15 mouse cellular contexts compared by ENCODE assay signal in the genomic region with DNA sequence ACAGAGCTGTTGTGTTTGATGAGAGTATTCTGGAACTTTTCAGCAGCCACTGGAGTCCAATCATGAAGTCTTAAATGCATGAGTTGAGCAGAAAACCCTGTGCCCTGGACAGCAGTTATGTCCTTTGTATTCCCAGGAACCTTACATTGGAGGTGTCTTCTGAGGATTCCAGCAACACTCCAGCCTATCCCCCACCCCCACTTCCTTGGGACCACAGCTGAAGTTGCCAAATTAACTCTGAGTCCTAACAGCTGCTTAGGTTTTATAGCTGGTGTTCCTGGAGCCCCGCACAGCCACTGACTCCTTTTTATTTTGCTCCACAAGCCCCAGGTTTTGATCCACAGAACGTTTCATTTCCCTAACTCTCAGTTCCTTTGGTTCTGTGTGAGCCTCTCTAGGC.
DNase-seq lines count a peak whose midpoint lies in the region; ATAC-seq and TF ChIP-seq lines count a peak whose summit lies in the region.
"Had no signal": no experiment of that assay in that cellular context is flagged by ENCODE, and none has a peak within 500 bp of the region (broad histone marks: within the 10 kb centered on the region; RNA-seq: fewer than 3 reads in every experiment).

No protein-coding gene starts in this region.

- H3K36me3 ChIP-seq in kidney, embryonic 16.5 days (ENCODE audit: insufficient read depth, low read length) = no peaks in the 10 kb centered on the region
- no peaks in the 10 kb centered on the region for H3K36me3 ChIP-seq in limb, embryonic 10.5 days
- no peaks in the 10 kb centered on the region for H3K36me3 ChIP-seq in myocyte (ENCODE audit: control insufficient read depth, insufficient read depth)
- H3K36me3 ChIP-seq: forebrain, embryonic 15.5 days; G1E; heart, embryonic 10.5 days; hindbrain, embryonic 12.5 days had no signal

- no peak for ATAC-seq in kidney, embryonic 16.5 days (ENCODE audit: low FRiP score, low TSS enrichment)
- ATAC-seq: forebrain, embryonic 15.5 days had no signal

- TF ChIP-seq POLR2A in myocyte (IDR thresholded peaks at IDR 0.05; ENCODE audit: insufficient read length, low read depth) = no peak

- 0 out of 2 replicates have a peak, but pooled peaks cover 7% of the 10 kb centered on the region for H3K9me3 ChIP-seq in kidney, embryonic 16.5 days (ENCODE audit: low read length)
- H3K9me3 ChIP-seq in limb, embryonic 10.5 days (replicated peaks) = no peaks in the 10 kb centered on the region
- H3K9me3 ChIP-seq: forebrain, embryonic 15.5 days; G1E; heart, embryonic 10.5 days had no signal

- 19% methylated on average over 2 of the region's 2 CpGs for WGBS in kidney, embryonic 16.5 days
- 44% methylated on average over 2 of the region's 2 CpGs for WGBS in limb, embryonic 10.5 days

- H3K27ac ChIP-seq in kidney, embryonic 16.5 days (ENCODE audit: low read length) = no peak overlapping the region
- H3K27ac ChIP-seq in limb, embryonic 10.5 days = peak overlapping the region; percentile 72; the same call in 1 of the 2 replicates
- H3K27ac ChIP-seq: forebrain, embryonic 15.5 days; heart, embryonic 10.5 days; hindbrain, embryonic 12.5 days had no signal

- H3K79me2 ChIP-seq in myocyte (ENCODE audit: control insufficient read depth, insufficient read depth) = no peaks in the 10 kb centered on the region

- no peak overlapping the region for H3K9ac ChIP-seq in kidney, embryonic 16.5 days (replicated peaks; ENCODE audit: low read length)
- H3K9ac ChIP-seq: forebrain, embryonic 15.5 days; hindbrain, embryonic 12.5 days had no signal

- H3K4me3 ChIP-seq in kidney, embryonic 16.5 days (ENCODE audit: low read length) = no peak overlapping the region
- no peak overlapping the region for H3K4me3 ChIP-seq in limb, embryonic 10.5 days
- H3K4me3 ChIP-seq in myocyte = no peak overlapping the region
- H3K4me3 ChIP-seq: forebrain, embryonic 15.5 days; heart, embryonic 10.5 days; hindbrain, embryonic 12.5 days had no signal

- H3K4me2 ChIP-seq in kidney, embryonic 16.5 days (replicated peaks; ENCODE audit: low read depth, low read length) = no peak overlapping the region
- no peak overlapping the region for H3K4me2 ChIP-seq in myocyte (ENCODE audit: low read depth)
- H3K4me2 ChIP-seq: forebrain, embryonic 15.5 days; hindbrain, embryonic 12.5 days had no signal

- peak; percentile 12 to 48 for DNase-seq in kidney, postnatal 4 days
- peak; percentile 17 for DNase-seq in forelimb bud, embryonic 11.5 days (ENCODE audit: low read depth, low spot score)
- DNase-seq in limb, embryonic 10.5 days (ENCODE audit: low spot score) = no peak
- no peak for DNase-seq in thymus, postnatal 25 days
- DNase-seq: adrenal gland, adult 8-10 months; adrenal gland, postnatal 36 days; cerebellum, adult 2 months; gastrocnemius, postnatal 10 days; heart, adult 18-20 months had no signal

- 0 out of 2 replicates have a peak, but pooled peaks cover 6% of the 10 kb centered on the region for H3K4me1 ChIP-seq in kidney, embryonic 16.5 days (ENCODE audit: insufficient read depth, low read length)
- peaks cover 26% of the 10 kb centered on the region for H3K4me1 ChIP-seq in limb, embryonic 10.5 days
- H3K4me1 ChIP-seq: forebrain, embryonic 15.5 days; heart, embryonic 10.5 days; hindbrain, embryonic 12.5 days had no signal

- H3K27me3 ChIP-seq in kidney, embryonic 16.5 days (ENCODE audit: insufficient read depth, low read length) = no peaks in the 10 kb centered on the region
- no peaks in the 10 kb centered on the region for H3K27me3 ChIP-seq in limb, embryonic 10.5 days (ENCODE audit: low read depth, poor library complexity, severe bottlenecking)
- H3K27me3 ChIP-seq in myocyte (ENCODE audit: control insufficient read depth, insufficient read depth, insufficient read length) = no peaks in the 10 kb centered on the region
- H3K27me3 ChIP-seq: forebrain, embryonic 15.5 days; hindbrain, embryonic 12.5 days had no signal

- no peak overlapping the region for H3ac ChIP-seq in myocyte (ENCODE audit: control insufficient read depth, insufficient read length)

TF ChIP-seq in myocyte, 11 proteins besides CTCF, POLR2A, EP300 and RAD21:
- TF ChIP-seq POLR2AphosphoS2 (IDR thresholded peaks at IDR 0.05; ENCODE audit: insufficient read length, low read depth) (no peak), MYOG (IDR thresholded peaks at IDR 0.05; ENCODE audit: control insufficient read depth in 1 of 3, insufficient read depth in 1 of 3, insufficient read length in 2 of 3, low read depth in 2 of 3) (peak in 1 of 3 experiments; percentile 21), SRF (IDR thresholded peaks at IDR 0.05; ENCODE audit: control insufficient read depth, insufficient read length, low read depth) (no peak), USF1 (IDR thresholded peaks at IDR 0.05; ENCODE audit: low read depth) (no peak), REST (IDR thresholded peaks at IDR 0.05; ENCODE audit: insufficient read depth, insufficient read length) (no peak), TCF12 (IDR thresholded peaks at IDR 0.05; ENCODE audit: insufficient read depth, poor library complexity, severe bottlenecking) (no peak), MAX (IDR thresholded peaks at IDR 0.05; ENCODE audit: low read depth) (no peak), CEBPB (IDR thresholded peaks at IDR 0.05; ENCODE audit: insufficient read depth, poor library complexity, severe bottlenecking) (no peak), E2F4 (IDR thresholded peaks at IDR 0.05; ENCODE audit: insufficient read depth) (no peak), TCF3 (IDR thresholded peaks at IDR 0.05; ENCODE audit: insufficient read length, low read depth) (no peak), MYOD1 (IDR thresholded peaks at IDR 0.05; ENCODE audit: control insufficient read depth in 1 of 3, insufficient read length in 2 of 3, low read depth in 2 of 3) (peak in 2 of 3 experiments; percentile 10 to 53)

Comparison
In these comparisons a context has a peak if more than half of its experiments do, and no peak if none do; other contexts are left out.
1. DNase-seq: peak in kidney, postnatal 4 days (2 of 2) and forelimb bud, embryonic 11.5 days (single experiment); none in limb, embryonic 10.5 days (single experiment) and thymus, postnatal 25 days (single experiment).